Mouse (Mus musculus) testis, adult 2 months (tissue): ENCODE measurements around the gene Epha8.

ENCODE experiments used
- CTCF ChIP-seq: fragments of 200-500 bp; IDR thresholded peaks from 2 replicates; pipeline ENCODE4 v1.5.1; 2012; ENCODE audit warnings: low read depth, mild to moderate bottlenecking, inconsistent platforms, low read length, moderate library complexity; ENCODE audit not compliant: control insufficient read depth, insufficient read depth, insufficient replicate concordance
- POLR2A ChIP-seq: fragments of 200-500 bp; IDR thresholded peaks from 2 replicates; pipeline ENCODE4 v1.6.1; 2012; ENCODE audit warnings: low read depth, mild to moderate bottlenecking, inconsistent platforms, low read length, moderate library complexity; ENCODE audit not compliant: control insufficient read depth

DNA sequence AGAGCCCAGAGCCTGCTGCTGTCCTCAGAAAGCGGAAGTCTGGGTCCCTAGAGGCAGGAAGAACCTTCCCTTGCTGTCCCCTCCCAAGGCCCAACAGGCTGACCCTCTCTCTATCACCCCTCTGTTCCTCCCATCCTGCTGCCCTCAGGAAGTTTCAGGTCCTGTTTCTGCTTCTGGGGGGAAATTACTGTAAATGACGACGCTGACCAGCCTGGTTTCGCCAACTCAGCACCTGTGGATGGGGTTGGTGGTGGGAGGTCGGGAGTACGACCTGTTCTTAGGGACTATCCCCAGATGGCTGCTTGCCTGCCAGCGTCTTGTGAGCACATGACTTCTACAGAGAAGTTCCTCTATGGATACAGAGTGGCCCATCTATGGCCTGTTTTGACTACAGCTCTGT is 70.5 kb downstream of the Epha8 start, which contains the start of gene C1qb:
- TF ChIP-seq CTCF = no peak
- TF ChIP-seq POLR2A = 0 out of 2 replicates have a peak, but pooled peaks have one; percentile 1
